Mouse (Mus musculus) forebrain, embryonic 11.5 days (tissue): ENCODE measurements around the gene Fap. TPM values are rescaled to one million over a fixed set of nuclear protein-coding genes. Genes with fewer than 3 reads are reported as not detected.

Source experiments
- polyA plus RNA-seq: library from polyadenylated mRNA; unstranded; fragments of >200 nt; fragmentation: Nextera tagmentation; extraction: Ambion mirVana; gene quantifications from 2 replicates; pipeline ENCODE4 v1.2.1, GENCODE M21; 2014

The Fap gene
- polyA plus RNA-seq, 1 experiment from 2014 or later = 3.5 TPM

Other genes with a start within 250 kb of the Fap start
- 0.57 and 0.69 TPM in 2 replicates for gene Dpp4, start 161.8 kb downstream of the Fap start, polyA plus RNA-seq
- gene Gcg, start 90.4 kb downstream of the Fap start, polyA plus RNA-seq = not detected in 2 replicates
- gene Ifih1, start 72.2 kb upstream of the Fap start, polyA plus RNA-seq = 1.1 and 1.5 TPM in 2 replicates
- 4.9 and 5.2 TPM in 2 replicates for gene Gca, start 90.2 kb upstream of the Fap start, polyA plus RNA-seq